Mouse (Mus musculus) midbrain, embryonic 11.5 days (tissue): ENCODE data around the gene Rbm43. TPM values are rescaled to one million over a fixed set of nuclear protein-coding genes. Genes with fewer than 3 reads are reported as not detected.

Experiments
- ATAC-seq: fragments of 200-750 bp; cut with Nextera tagmentation; 2 replicates; pipeline ENCODE4 v1.8.0; 2017; ENCODE audit warnings: moderate TSS enrichment, moderate library complexity; ENCODE audit not compliant: low FRiP score
- DNase-seq: peaks from one replicate; pipeline ENCODE4 v3.0.0; 2015; ENCODE audit warnings: low spot score; ENCODE audit errors: missing footprints
- H3K27ac ChIP-seq: fragments of 300-500 bp; sonication (generic); 2 replicates; pipeline ENCODE4 v1.5.1; 2014; ENCODE audit warnings: low read depth, low read length
- H3K27me3 ChIP-seq: fragments of 300-500 bp; sonication (generic); 2 replicates; pipeline ENCODE4 v1.6.1; 2014; ENCODE audit warnings: mild to moderate bottlenecking, low read length, moderate library complexity, mixed read lengths; ENCODE audit not compliant: control insufficient read depth, insufficient read depth
- H3K36me3 ChIP-seq: fragments of 300-500 bp; sonication (generic); 2 replicates; pipeline ENCODE4 v1.6.1; 2014; ENCODE audit warnings: mild to moderate bottlenecking, low read length, moderate library complexity, mixed read lengths; ENCODE audit not compliant: control insufficient read depth, insufficient read depth
- H3K4me1 ChIP-seq: fragments of 300-500 bp; sonication (generic); 2 replicates; pipeline ENCODE4 v1.6.1; 2014; ENCODE audit warnings: low read length; ENCODE audit not compliant: control insufficient read depth, insufficient read depth
- H3K4me2 ChIP-seq: fragments of 300-500 bp; sonication (generic); 2 replicates; pipeline ENCODE4 v1.6.1; 2014; ENCODE audit warnings: mild to moderate bottlenecking, moderate library complexity
- H3K4me3 ChIP-seq: fragments of 300-500 bp; sonication (generic); 2 replicates; pipeline ENCODE4 v1.5.1; 2014; ENCODE audit warnings: low read depth, low read length
- H3K9ac ChIP-seq: fragments of 300-500 bp; sonication (generic); 2 replicates; pipeline ENCODE4 v1.6.1; 2014; ENCODE audit warnings: low read length
- H3K9me3 ChIP-seq: fragments of 300-500 bp; sonication (generic); 2 replicates; pipeline ENCODE4 v1.6.1; 2016; ENCODE audit warnings: low read length; ENCODE audit not compliant: control insufficient read depth
- WGBS: fragments of 180-500 bp; shearing (Covaris S2); extraction: QIAGEN DNeasy Blood & Tissue Kit; methylation state at CpG from one replicate; pipeline ENCODE4 v1.1.7; 2014; 5-methylcytosine and 5-hydroxymethylcytosine counted together
- polyA plus RNA-seq: library from polyadenylated mRNA; unstranded; fragments of >200 nt; fragmentation: Nextera tagmentation; extraction: Ambion mirVana; gene quantifications from 2 replicates; pipeline ENCODE4 v1.2.1, GENCODE M21; 2014

Gene Rbm43
- polyA plus RNA-seq, 1 experiment from 2014 or later = 6.4 TPM

GRCm38 (mm10) chr2:51933341-51934134, 1.4 kb downstream of the Rbm43 start:
- Histone ChIP-seq H3K9ac (no peak overlapping the region), H3K27me3 (peaks cover 5% of the 10 kb centered on the region; the same call in 1 of the 2 replicates), H3K9me3 (no peaks in the 10 kb centered on the region), H3K27ac (no peak overlapping the region), H3K4me1 (peaks cover 3% of the 10 kb centered on the region), H3K4me3 (no peak overlapping the region), H3K4me2 (no peak overlapping the region), H3K36me3 (no peaks in the 10 kb centered on the region)
- WGBS = 78% methylated on average over 11 of the region's 12 CpGs
- ATAC-seq (no peak), DNase-seq (peak; percentile 85)

- Histone ChIP-seq H3K4me2 (no peak overlapping the region), H3K4me1 (peaks cover 3% of the 10 kb centered on the region), H3K27ac (no peak overlapping the region), H3K9me3 (no peaks in the 10 kb centered on the region), H3K9ac (no peak overlapping the region), H3K27me3 (peaks cover 5% of the 10 kb centered on the region; the same call in 1 of the 2 replicates), H3K4me3 (no peak overlapping the region), H3K36me3 (no peaks in the 10 kb centered on the region)
- DNase-seq (no peak), ATAC-seq (no peak)
- WGBS = 93% methylated on average over 7 of the region's 7 CpGs
Observed at GRCm38 (mm10) chr2:51931241-51931640, 3.7 kb downstream of the Rbm43 start.

GRCm38 (mm10) chr2:51914944-51915680, 19.9 kb downstream of the Rbm43 start:
- H3K4me2 ChIP-seq = no peak overlapping the region
- H3K9ac ChIP-seq = no peak overlapping the region
- H3K4me3 ChIP-seq = no peak overlapping the region
- DNase-seq = peak; percentile 98
- no peaks in the 10 kb centered on the region for H3K27me3 ChIP-seq
- H3K4me1 ChIP-seq = no peaks in the 10 kb centered on the region
- WGBS = 8% methylated on average over 5 of the region's 5 CpGs
- H3K9me3 ChIP-seq = no peaks in the 10 kb centered on the region
- no peak overlapping the region for H3K27ac ChIP-seq
- peak; percentile 80 for ATAC-seq
- no peaks in the 10 kb centered on the region for H3K36me3 ChIP-seq

DNA sequence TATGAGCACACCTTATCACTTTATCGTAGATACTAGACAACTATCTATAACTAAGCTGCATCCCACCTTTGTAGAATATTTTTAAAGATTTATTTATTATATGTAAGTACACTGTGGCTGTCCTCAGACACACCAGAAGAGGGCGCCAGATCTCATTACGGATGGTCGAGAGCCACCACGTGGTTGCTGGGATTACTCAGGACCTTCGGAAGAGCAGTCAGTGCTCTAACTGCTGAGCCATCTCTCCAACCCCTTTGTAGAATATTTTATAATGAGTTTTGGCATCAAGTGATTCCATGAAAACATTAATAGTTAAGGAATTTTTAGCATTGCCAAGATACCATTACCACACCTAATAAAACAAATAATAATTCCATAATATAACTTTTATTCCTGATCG, 20.4 kb downstream of the Rbm43 start:
- no peak overlapping the region for H3K4me3 ChIP-seq
- WGBS = 57% methylated on average over 7 of the region's 7 CpGs
- ATAC-seq = no peak

DNA sequence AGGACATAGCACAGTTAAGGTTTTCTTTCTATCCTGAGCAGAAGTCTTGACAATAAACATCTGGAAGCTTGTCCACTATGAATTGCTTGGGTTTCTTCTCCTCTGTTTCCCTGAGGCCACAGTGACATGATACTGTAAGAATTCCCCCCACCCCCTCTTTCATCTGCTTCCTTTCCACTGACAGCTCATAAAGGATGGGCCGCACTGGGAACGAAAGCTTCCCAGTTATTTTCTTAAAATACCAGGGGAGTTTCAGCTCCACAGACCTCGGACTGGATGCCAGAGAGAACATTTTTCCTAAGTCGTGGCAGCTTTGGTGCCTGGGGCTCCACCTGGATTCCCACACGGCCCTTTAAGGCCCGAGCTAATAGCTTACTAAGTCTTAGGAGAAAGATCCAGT, 22.2 kb downstream of the Rbm43 start:
- DNase-seq = no peak
- no peak overlapping the region for H3K4me2 ChIP-seq
- no peak for ATAC-seq
- H3K9ac ChIP-seq = no peak overlapping the region
- H3K4me1 ChIP-seq = no peaks in the 10 kb centered on the region
- no peaks in the 10 kb centered on the region for H3K36me3 ChIP-seq
- H3K27me3 ChIP-seq = no peaks in the 10 kb centered on the region
- H3K4me3 ChIP-seq = no peak overlapping the region
- H3K27ac ChIP-seq = no peak overlapping the region
- no peaks in the 10 kb centered on the region for H3K9me3 ChIP-seq
- WGBS = 73% methylated on average over 6 of the region's 6 CpGs

More for the DNA sequence above, 20.4 kb downstream of the Rbm43 start:
- no peaks in the 10 kb centered on the region for H3K36me3 ChIP-seq
- no peak for DNase-seq
- no peak overlapping the region for H3K4me2 ChIP-seq
- no peak overlapping the region for H3K9ac ChIP-seq
- no peaks in the 10 kb centered on the region for H3K27me3 ChIP-seq
- H3K27ac ChIP-seq = no peak overlapping the region
- no peaks in the 10 kb centered on the region for H3K4me1 ChIP-seq
- no peaks in the 10 kb centered on the region for H3K9me3 ChIP-seq

GRCm38 (mm10) chr2:51911864-51912263, 23.1 kb downstream of the Rbm43 start:
- no peak for ATAC-seq
- H3K4me1 ChIP-seq = no peaks in the 10 kb centered on the region
- peak; percentile 67 for DNase-seq
- H3K36me3 ChIP-seq = no peaks in the 10 kb centered on the region
- H3K27ac ChIP-seq = no peak overlapping the region
- H3K4me2 ChIP-seq = no peak overlapping the region
- H3K27me3 ChIP-seq = no peaks in the 10 kb centered on the region
- no peak overlapping the region for H3K4me3 ChIP-seq
- H3K9me3 ChIP-seq = no peaks in the 10 kb centered on the region
- 90% methylated on average over 2 of the region's 2 CpGs for WGBS
- H3K9ac ChIP-seq = no peak overlapping the region

DNA sequence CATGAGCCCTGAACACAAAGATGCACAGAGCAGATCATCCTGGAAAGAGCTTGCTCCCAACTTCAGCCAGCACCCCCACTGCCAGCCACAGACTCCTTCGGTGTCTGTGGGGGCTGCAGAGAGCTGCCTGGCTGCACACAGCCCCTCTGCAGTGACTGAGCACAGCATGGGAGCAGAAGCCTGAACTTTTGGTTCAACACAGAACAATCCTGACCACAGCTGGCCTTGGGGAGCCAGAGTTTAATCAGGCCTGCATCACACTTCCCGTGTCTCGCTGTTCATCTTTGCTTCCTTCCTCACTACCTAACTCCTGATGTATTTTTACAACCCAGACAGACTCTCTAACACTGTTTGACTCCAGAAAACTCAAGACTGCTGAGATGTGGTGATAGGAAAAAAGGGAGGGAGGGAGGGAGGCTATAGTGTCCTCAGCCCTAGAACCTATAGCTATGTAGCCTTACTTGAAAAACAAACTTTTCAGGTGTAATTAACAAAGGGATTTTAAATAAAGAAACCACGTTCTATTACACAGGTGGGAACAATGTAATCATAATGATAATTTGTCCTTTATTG, 27.3 kb downstream of the Rbm43 start:
- no peaks in the 10 kb centered on the region for H3K9me3 ChIP-seq
- H3K36me3 ChIP-seq = no peaks in the 10 kb centered on the region
- H3K4me3 ChIP-seq = no peak overlapping the region
- WGBS = 35% methylated on average over 4 of the region's 4 CpGs
- no peak for ATAC-seq
- no peaks in the 10 kb centered on the region for H3K4me1 ChIP-seq
- peak; percentile 61 for DNase-seq
- no peak overlapping the region for H3K27ac ChIP-seq
- no peak overlapping the region for H3K9ac ChIP-seq
- no peaks in the 10 kb centered on the region for H3K27me3 ChIP-seq
- H3K4me2 ChIP-seq = no peak overlapping the region

- H3K27ac ChIP-seq = no peak overlapping the region
- H3K4me1 ChIP-seq = no peaks in the 10 kb centered on the region
- H3K9ac ChIP-seq = no peak overlapping the region
- 92% methylated on average over 8 of the region's 8 CpGs for WGBS
- no peaks in the 10 kb centered on the region for H3K36me3 ChIP-seq
- no peaks in the 10 kb centered on the region for H3K27me3 ChIP-seq
- no peak overlapping the region for H3K4me2 ChIP-seq
- H3K9me3 ChIP-seq = no peaks in the 10 kb centered on the region
- ATAC-seq (no peak), DNase-seq (peak; percentile 82)
- H3K4me3 ChIP-seq = no peak overlapping the region
Observed at GRCm38 (mm10) chr2:51905637-51906036, 29.3 kb downstream of the Rbm43 start.

GRCm38 (mm10) chr2:51892411-51892901, 42.5 kb downstream of the Rbm43 start:
- no peak overlapping the region for H3K4me3 ChIP-seq
- ATAC-seq (no peak), DNase-seq (peak; percentile 67)
- no peak overlapping the region for H3K4me2 ChIP-seq
- no peaks in the 10 kb centered on the region for H3K36me3 ChIP-seq
- no peaks in the 10 kb centered on the region for H3K27me3 ChIP-seq
- no peak overlapping the region for H3K27ac ChIP-seq
- 91% methylated on average over 12 of the region's 12 CpGs for WGBS
- H3K9me3 ChIP-seq = no peaks in the 10 kb centered on the region
- no peaks in the 10 kb centered on the region for H3K4me1 ChIP-seq
- no peak overlapping the region for H3K9ac ChIP-seq
